Mouse (Mus musculus) liver, embryonic 13.5 days (tissue): ENCODE data around the gene Cblc. TPM values are rescaled to one million over a fixed set of nuclear protein-coding genes. Genes with fewer than 3 reads are reported as not detected.

Source experiments
- ATAC-seq: fragments of 200-750 bp; cut with Nextera tagmentation; 2 replicates; pipeline ENCODE4 v1.8.0; 2017; ENCODE audit warnings: low read depth, mild to moderate bottlenecking, moderate number of reproducible peaks, moderate library complexity
- DNase-seq: peaks from one replicate; pipeline ENCODE4 v3.0.0; 2022
- H3K27ac ChIP-seq: fragments of 300-500 bp; sonication (generic); 2 replicates; pipeline ENCODE4 v1.5.1; 2015; ENCODE audit warnings: moderate library complexity, mild to moderate bottlenecking, inconsistent platforms
- H3K27me3 ChIP-seq: fragments of 300-500 bp; sonication (generic); 2 replicates; pipeline ENCODE4 v1.6.1; 2015; ENCODE audit warnings: mild to moderate bottlenecking, inconsistent platforms
- H3K36me3 ChIP-seq: fragments of 300-500 bp; sonication (generic); 2 replicates; pipeline ENCODE4 v1.6.1; 2015; ENCODE audit warnings: mild to moderate bottlenecking, inconsistent platforms
- H3K4me1 ChIP-seq: fragments of 300-500 bp; sonication (generic); replicated peaks from 2 replicates; pipeline ENCODE4 v1.6.1; 2015; ENCODE audit warnings: inconsistent platforms
- H3K4me2 ChIP-seq: fragments of 300-500 bp; sonication (generic); 2 replicates; pipeline ENCODE4 v1.6.1; 2015; ENCODE audit warnings: inconsistent platforms, mild to moderate bottlenecking, moderate library complexity
- H3K4me3 ChIP-seq: fragments of 300-500 bp; sonication (generic); replicated peaks from 2 replicates; pipeline ENCODE4 v1.5.1; 2015; ENCODE audit warnings: mild to moderate bottlenecking, inconsistent platforms
- H3K9ac ChIP-seq: fragments of 300-500 bp; sonication (generic); 2 replicates; pipeline ENCODE4 v1.6.1; 2015; ENCODE audit warnings: mild to moderate bottlenecking, inconsistent platforms
- H3K9me3 ChIP-seq: fragments of 300-500 bp; sonication (generic); replicated peaks from 2 replicates; pipeline ENCODE4 v1.6.1; 2016; ENCODE audit warnings: inconsistent platforms
- WGBS: fragments of 180-500 bp; shearing (Covaris S2); methylation state at CpG from one replicate; pipeline ENCODE4 v1.1.7; 2015; ENCODE audit not compliant: insufficient replicate concordance; 5-methylcytosine and 5-hydroxymethylcytosine counted together
- polyA plus RNA-seq: library from polyadenylated mRNA; unstranded; fragments of >200 nt; fragmentation: Nextera tagmentation; extraction: Ambion mirVana; gene quantifications from 2 replicates; pipeline ENCODE4 v1.2.1, GENCODE M21; 2015

Cblc gene
- polyA plus RNA-seq = 1.2 and 1.3 TPM in 2 replicates

DNA sequence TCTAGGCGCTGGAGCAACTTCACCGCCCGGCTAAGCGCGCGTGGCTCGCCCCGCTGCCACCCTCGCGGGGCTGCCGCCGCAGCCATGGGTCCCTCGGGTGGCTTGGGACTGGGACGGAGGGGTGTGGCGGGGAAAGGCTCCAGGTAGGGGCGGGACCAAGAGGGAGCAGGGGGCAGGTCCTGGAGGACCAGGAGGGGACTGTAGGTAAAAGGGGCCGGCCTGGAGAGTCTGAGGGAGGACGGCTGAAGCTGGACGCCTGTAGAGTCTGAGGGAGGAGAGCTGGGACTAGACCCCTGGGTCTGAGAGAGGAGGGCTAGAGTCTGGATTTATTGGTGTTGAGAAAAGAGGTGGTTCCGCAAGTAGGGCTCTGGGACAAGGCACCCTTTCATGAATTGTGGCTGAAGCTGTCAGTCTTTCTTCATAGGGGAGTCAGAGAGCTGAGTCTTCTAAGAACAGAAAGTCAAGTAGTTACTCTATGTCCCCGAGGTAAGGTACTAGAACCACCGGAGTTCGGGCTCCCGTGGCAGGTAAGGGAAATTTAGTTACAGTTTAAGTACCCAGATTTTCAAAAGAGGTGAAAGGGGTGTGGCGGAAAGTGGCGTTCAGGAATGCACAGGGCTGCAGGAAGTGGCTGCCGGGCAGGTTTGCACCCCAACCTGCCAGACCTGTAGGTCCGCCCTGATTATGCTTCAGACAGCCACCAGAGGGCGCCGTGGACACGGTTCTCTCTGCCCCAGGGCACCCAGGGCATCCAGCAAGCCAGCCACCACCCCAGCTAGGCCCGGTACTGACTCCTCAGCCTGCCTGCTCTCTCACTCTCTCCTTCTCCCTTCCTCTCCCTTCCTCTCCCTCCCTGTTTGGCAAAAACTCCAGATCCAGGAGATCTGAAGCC, at the start of gene Cblc:
Cblc (minus strand) TSS at position 113 of the 892 bp plus-strand sequence.
- Histone ChIP-seq H3K4me3 (peak within 1 kb of the TSS; percentile 26), H3K4me2 (peak within 1 kb of the TSS; percentile 54), H3K27me3 (peaks cover 21% of the 10 kb centered on the region), H3K27ac (no peak within 1 kb of the TSS), H3K4me1 (peaks cover 3% of the 10 kb centered on the region; the same call in 1 of the 2 replicates), H3K9me3 (no peaks in the 10 kb centered on the region), H3K36me3 (no peaks in the 10 kb centered on the region), H3K9ac (0 out of 2 replicates have a peak within 1 kb of the TSS, but pooled peaks have one; percentile 22)
- ATAC-seq (peak; percentile 62), DNase-seq (peak; percentile 57)
- WGBS = 2% methylated on average over 32 of the region's 32 CpGs

DNA sequence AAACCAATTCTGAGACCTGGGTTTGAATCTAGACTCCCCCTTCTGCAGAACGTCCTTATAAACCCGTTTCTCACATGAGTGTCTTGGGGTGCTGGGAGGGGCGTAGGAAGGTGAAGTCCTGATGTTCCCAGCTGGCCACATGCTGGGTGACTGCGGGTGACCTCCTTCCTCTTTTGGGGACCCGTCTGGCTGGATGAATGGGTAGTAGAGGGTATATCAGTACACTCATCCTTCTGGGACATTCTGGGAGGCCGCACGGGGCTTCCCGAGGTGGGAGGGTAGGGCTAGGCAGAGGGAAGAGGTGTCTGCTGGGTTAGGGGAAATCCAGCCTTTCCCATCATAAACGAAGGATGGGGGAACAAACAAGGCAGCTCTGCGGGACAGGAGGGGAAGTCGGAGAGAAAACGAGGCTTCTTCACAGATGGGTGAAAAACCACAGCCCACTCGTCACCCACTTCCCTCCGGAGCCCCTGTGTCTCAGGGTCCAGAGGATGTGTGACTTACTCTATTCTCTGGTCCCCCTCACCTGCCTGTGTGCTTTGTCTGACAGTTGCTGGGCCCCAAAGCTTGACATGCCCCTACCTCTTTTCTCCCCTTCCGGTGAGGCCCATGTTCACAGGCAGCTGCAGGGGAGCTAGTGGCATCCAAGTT, 48.0 kb upstream of the Cblc start:
- H3K9me3 ChIP-seq = no peaks in the 10 kb centered on the region
- WGBS = 25% methylated on average over 15 of the region's 15 CpGs
- DNase-seq = no peak
- no peak overlapping the region for H3K4me2 ChIP-seq
- no peak overlapping the region for H3K27ac ChIP-seq
- no peak for ATAC-seq
- no peak overlapping the region for H3K4me3 ChIP-seq
- no peak overlapping the region for H3K9ac ChIP-seq
- H3K4me1 ChIP-seq = peaks cover 23% of the 10 kb centered on the region
- no peaks in the 10 kb centered on the region for H3K36me3 ChIP-seq
- H3K27me3 ChIP-seq = peaks cover 2% of the 10 kb centered on the region; the same call in 1 of the 2 replicates

DNA sequence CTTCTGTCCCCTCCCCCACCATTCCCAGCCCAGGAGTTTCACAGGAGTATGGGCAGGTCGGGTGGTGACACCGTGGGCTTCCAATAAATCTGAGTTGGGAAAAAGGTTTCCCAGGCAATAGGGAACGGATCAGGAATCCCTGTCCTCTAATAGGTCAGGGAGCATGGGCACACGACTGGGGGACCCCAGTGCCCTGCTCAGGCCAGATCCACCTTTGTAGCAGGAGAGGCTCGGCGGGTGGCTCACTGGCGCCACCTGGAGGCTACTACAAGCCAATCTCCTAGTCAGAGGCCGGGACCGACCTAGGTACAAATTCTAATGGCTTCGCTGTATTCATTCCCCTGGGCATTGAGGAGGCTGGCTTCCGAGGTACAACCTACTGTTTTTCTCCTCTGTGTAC, 47.0 kb upstream of the Cblc start:
- peak; percentile 61 for ATAC-seq
- Histone ChIP-seq H3K4me2 (no peak overlapping the region), H3K36me3 (no peaks in the 10 kb centered on the region), H3K9ac (no peak overlapping the region), H3K4me1 (peaks cover 23% of the 10 kb centered on the region), H3K27ac (no peak overlapping the region), H3K4me3 (no peak overlapping the region), H3K9me3 (no peaks in the 10 kb centered on the region), H3K27me3 (peaks cover 2% of the 10 kb centered on the region; the same call in 1 of the 2 replicates)
- no peak for DNase-seq
- 5% methylated on average over 11 of the region's 11 CpGs for WGBS

DNA sequence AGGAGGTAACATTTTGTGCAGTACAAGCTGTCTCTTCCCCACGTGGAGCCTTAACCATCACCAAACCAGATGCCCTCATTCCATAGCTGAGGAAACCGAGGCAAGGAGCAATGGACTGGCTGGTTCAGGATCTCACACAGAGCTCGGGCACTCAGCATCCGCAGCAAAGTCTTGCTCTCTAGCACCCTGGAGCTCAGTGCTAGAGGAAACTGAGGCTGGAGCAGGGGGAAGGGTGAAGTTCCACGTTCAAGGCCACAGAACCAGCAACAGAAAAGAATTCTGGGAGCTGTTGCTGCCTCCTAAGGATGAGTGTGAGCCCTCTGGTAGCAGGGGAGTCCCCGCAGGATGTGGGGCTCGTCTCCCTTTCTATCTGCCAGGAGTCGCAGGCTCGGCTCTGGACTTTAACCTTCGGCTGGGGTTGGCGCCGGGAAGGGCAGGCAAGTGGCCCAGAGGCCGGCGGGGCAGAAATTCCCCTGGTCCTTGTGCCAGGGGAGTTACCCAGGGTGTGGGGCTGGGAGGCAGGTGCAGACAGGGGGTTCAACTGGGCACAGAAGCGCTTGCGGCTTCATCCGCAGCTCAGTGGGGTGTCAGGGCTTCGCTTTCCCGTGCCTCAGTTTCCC, 46.4 kb upstream of the Cblc start:
- H3K9ac ChIP-seq = no peak overlapping the region
- H3K27me3 ChIP-seq = peaks cover 1% of the 10 kb centered on the region; the same call in 1 of the 2 replicates
- no peaks in the 10 kb centered on the region for H3K9me3 ChIP-seq
- ATAC-seq (0 out of 2 replicates have a peak, but pooled peaks have one; percentile 10), DNase-seq (no peak)
- no peak overlapping the region for H3K4me2 ChIP-seq
- no peaks in the 10 kb centered on the region for H3K36me3 ChIP-seq
- no peak overlapping the region for H3K4me3 ChIP-seq
- WGBS = 33% methylated on average over 19 of the region's 19 CpGs
- H3K4me1 ChIP-seq = peaks cover 23% of the 10 kb centered on the region
- no peak overlapping the region for H3K27ac ChIP-seq

DNA sequence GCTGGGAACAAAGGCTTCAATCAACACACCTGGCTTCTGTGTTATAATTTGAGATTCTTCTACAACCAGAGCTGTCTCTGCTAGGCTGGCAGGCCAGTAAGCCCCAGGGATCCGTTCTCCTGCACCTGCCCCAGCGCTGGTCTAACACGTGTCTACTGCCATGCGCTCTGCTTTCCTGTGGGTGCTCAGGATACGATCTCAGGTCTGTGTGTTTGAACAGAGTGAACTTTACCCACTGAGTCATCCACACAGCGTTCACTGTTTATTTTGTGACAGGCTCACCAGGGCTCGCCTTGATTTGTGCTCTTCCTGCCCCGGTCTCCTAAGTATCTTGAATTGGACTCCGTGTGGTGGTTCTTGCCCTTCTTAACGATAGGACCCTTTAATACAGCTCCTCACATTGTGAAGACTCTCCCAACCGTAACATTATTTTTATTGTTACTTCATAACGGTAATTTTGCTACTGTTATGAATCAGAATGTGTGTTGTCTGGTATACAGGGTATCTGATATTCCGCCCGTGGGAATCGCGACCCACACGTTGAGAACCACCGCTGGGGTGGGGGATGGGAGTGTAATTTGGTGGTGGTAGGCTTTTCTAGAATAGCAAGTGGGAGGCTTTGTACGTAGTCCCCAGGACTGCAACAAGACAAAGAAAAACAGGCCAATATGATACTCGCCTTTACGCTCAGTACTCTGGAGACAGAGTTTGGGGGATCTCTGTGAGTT, 45.2 kb upstream of the Cblc start:
- 66% methylated on average over 21 of the region's 21 CpGs for WGBS
- DNase-seq (no peak), ATAC-seq (peak; percentile 79)
- H3K36me3 ChIP-seq = no peaks in the 10 kb centered on the region
- H3K4me1 ChIP-seq = peaks cover 16% of the 10 kb centered on the region
- H3K4me2 ChIP-seq = no peak overlapping the region
- H3K27ac ChIP-seq = peak overlapping the region; percentile 69
- no peaks in the 10 kb centered on the region for H3K9me3 ChIP-seq
- no peak overlapping the region for H3K9ac ChIP-seq
- H3K27me3 ChIP-seq = no peaks in the 10 kb centered on the region; the same call in 1 of the 2 replicates
- H3K4me3 ChIP-seq = no peak overlapping the region

DNA sequence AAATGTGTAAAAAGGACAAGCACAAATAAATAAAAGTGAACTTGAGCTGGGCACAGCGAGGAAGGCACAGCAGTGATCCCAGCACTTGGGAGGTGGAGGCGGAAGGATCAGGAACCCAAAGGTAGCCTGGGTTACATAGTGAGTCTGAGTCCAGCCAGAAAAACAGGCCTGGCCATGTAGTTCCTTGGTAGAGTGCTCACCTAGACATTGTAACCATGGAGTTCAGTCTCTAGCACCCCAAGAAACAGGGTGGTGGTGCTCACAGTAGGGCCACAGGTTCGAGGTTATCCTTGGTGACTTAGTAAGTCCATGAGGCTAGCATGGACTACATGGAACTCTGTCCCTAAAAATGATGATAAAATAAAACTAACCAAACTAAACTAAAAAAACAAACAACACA, 44.3 kb upstream of the Cblc start:
- Histone ChIP-seq H3K4me1 (peaks cover 16% of the 10 kb centered on the region), H3K9ac (no peak overlapping the region), H3K36me3 (no peaks in the 10 kb centered on the region), H3K27me3 (no peaks in the 10 kb centered on the region; the same call in 1 of the 2 replicates), H3K4me3 (no peak overlapping the region), H3K4me2 (no peak overlapping the region), H3K9me3 (no peaks in the 10 kb centered on the region), H3K27ac (0 out of 2 replicates have a peak overlapping the region, but pooled peaks have one; percentile 69)
- WGBS = 58% methylated on average over 3 of the region's 3 CpGs
- DNase-seq = no peak
- no peak for ATAC-seq

DNA sequence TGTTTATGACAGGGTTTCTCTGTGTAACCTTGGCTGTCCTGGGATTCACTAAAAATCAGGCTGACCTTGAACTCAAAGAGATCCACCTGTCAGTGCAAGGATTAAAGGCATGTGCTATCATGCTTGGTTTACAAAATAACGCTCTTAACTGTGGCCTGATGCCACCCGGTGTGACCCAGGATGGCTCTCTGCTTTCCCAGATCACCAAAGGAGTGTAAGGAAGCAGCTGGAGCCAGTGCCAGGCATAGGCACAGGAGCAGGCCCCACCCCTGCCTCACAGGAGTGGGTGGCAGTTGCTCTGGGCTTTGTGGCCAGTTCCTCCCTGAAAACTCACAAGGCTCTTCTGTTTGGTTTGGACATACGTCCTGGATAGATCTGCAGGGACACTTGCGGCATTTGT, 43.8 kb upstream of the Cblc start:
- no peaks in the 10 kb centered on the region for H3K9me3 ChIP-seq
- ATAC-seq (no peak), DNase-seq (no peak)
- 56% methylated on average over 4 of the region's 4 CpGs for WGBS
- no peak overlapping the region for H3K9ac ChIP-seq
- H3K4me2 ChIP-seq = no peak overlapping the region
- H3K36me3 ChIP-seq = no peaks in the 10 kb centered on the region
- peaks cover 16% of the 10 kb centered on the region for H3K4me1 ChIP-seq
- no peak overlapping the region for H3K27ac ChIP-seq
- no peak overlapping the region for H3K4me3 ChIP-seq
- no peaks in the 10 kb centered on the region; the same call in 1 of the 2 replicates for H3K27me3 ChIP-seq

DNA sequence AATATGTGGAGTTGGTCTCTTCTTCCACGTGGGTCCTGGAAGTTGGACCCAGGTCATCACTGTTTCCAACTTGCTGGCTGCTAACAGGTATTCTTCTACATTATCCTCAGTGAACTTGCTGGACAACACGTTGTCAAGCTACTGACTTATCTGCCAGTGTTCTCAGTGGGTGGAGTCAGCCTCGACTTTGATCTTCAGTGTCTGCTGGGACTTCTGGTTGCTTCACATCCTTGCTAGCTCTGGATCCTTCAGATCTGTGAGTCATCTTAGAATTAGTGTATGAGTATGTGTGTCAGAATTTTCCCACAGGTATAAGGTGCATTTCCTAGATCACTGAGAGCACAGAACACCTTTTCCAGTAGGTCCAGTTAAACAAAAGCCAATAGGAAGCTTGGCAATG, 40.2 kb upstream of the Cblc start:
- no peak overlapping the region for H3K4me3 ChIP-seq
- no peaks in the 10 kb centered on the region for H3K36me3 ChIP-seq
- no peak overlapping the region for H3K27ac ChIP-seq
- no peak overlapping the region for H3K4me2 ChIP-seq
- no peak for ATAC-seq
- DNase-seq = no peak
- peaks cover 8% of the 10 kb centered on the region for H3K4me1 ChIP-seq
- no peaks in the 10 kb centered on the region for H3K9me3 ChIP-seq
- WGBS = 25% methylated on average over 3 of the region's 3 CpGs
- H3K9ac ChIP-seq = no peak overlapping the region
- no peaks in the 10 kb centered on the region for H3K27me3 ChIP-seq

DNA sequence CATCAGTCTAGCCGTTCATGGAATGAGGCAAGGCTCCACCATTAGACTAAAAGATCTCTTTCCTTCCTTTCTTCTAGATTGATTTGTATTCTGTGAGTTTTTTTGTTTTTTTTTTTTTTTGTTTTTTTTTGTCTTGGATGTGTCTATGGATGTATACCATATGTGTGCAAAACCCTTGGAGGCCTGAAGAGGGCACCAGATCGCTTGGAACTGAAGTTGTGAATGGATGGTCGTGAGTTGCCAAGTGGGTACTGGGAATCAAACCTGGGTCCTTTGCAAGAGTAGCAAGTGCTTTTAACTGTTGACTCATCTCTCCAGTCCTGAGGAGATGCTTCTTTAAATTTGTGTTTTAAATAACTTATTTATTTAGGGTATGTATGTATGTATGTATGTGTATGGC, 37.4 kb upstream of the Cblc start:
- no peak for ATAC-seq
- H3K9me3 ChIP-seq = no peaks in the 10 kb centered on the region
- no peak for DNase-seq
- H3K27ac ChIP-seq = no peak overlapping the region
- peaks cover 16% of the 10 kb centered on the region for H3K4me1 ChIP-seq
- no peaks in the 10 kb centered on the region for H3K27me3 ChIP-seq
- H3K9ac ChIP-seq = no peak overlapping the region
- H3K4me3 ChIP-seq = no peak overlapping the region
- H3K36me3 ChIP-seq = no peaks in the 10 kb centered on the region
- H3K4me2 ChIP-seq = no peak overlapping the region
- 50% methylated on average over 3 of the region's 3 CpGs for WGBS

DNA sequence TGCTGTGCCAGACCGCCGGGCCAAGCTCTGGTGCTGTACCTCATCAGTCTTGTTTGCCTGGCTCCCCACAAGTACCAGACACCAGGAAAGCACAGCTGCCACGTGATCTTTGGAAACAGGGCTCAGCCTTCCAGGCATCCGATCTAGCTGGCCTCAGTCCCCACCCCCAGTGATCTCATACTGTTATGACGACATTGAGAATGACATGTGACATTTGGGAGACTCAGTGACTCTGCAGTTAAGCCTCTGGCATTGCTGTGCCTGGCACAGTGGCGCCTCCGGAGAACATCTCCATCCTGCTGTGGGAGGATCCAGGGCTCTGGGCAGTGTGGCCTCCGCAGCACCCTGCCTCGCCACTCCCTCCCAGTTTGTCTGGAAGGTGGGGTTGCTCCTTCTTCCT, 35.2 kb upstream of the Cblc start:
- no peak for DNase-seq
- H3K4me2 ChIP-seq = no peak overlapping the region
- H3K9me3 ChIP-seq = no peaks in the 10 kb centered on the region
- no peak overlapping the region for H3K9ac ChIP-seq
- no peak overlapping the region for H3K4me3 ChIP-seq
- peak; percentile 15; the same call in 1 of the 2 replicates for ATAC-seq
- no peak overlapping the region for H3K27ac ChIP-seq
- peaks cover 16% of the 10 kb centered on the region for H3K4me1 ChIP-seq
- H3K36me3 ChIP-seq = no peaks in the 10 kb centered on the region
- H3K27me3 ChIP-seq = no peaks in the 10 kb centered on the region
- 49% methylated on average over 9 of the region's 9 CpGs for WGBS
